Mouse (Mus musculus) liver, adult 2 months (tissue): Measurements from ENCODE around the gene Ppp6r2. TPM values are rescaled to one million over a fixed set of nuclear protein-coding genes. Genes with fewer than 3 reads are reported as not detected.

ENCODE experiments used
- DNase-seq: peaks from one replicate; pipeline ENCODE4 v3.0.0-alpha.2; 2011; ENCODE audit warnings: low read depth, low spot score; ENCODE audit errors: extremely low read depth
- H3K27ac ChIP-seq: fragments of 200-500 bp; replicated peaks from 2 replicates; pipeline ENCODE4 v1.5.1; 2012; ENCODE audit warnings: low read depth, mild to moderate bottlenecking, control low read depth, inconsistent platforms, low read length; ENCODE audit not compliant: insufficient read depth
- H3K27me3 ChIP-seq: fragments of 200-500 bp; 2 replicates; pipeline ENCODE4 v1.6.1; 2012; ENCODE audit warnings: mild to moderate bottlenecking, moderate library complexity, low read length, inconsistent platforms; ENCODE audit not compliant: control insufficient read depth, insufficient read depth
- H3K36me3 ChIP-seq: fragments of 200-500 bp; 2 replicates; pipeline ENCODE4 v1.6.1; 2012; ENCODE audit warnings: low read length, inconsistent platforms; ENCODE audit not compliant: control insufficient read depth, insufficient read depth
- H3K4me1 ChIP-seq: fragments of 200-500 bp; 2 replicates; pipeline ENCODE4 v1.6.1; 2011; ENCODE audit warnings: low read length; ENCODE audit not compliant: control insufficient read depth, insufficient read depth
- H3K4me3 ChIP-seq: fragments of 200-500 bp; 2 replicates; pipeline ENCODE4 v1.5.1; 2011; ENCODE audit warnings: low read depth, mild to moderate bottlenecking, control low read depth, low read length, moderate library complexity; ENCODE audit not compliant: insufficient read depth
- H3K79me2 ChIP-seq: fragments of 200-500 bp; 2 replicates; pipeline ENCODE4 v1.6.1; 2012; ENCODE audit warnings: inconsistent platforms, mild to moderate bottlenecking, low read length, moderate library complexity; ENCODE audit not compliant: control insufficient read depth, insufficient read depth
- H3K9ac ChIP-seq: fragments of 200-500 bp; 2 replicates; pipeline ENCODE4 v1.6.1; 2012; ENCODE audit warnings: low read depth, mild to moderate bottlenecking, control low read depth, inconsistent platforms, low read length
- CTCF ChIP-seq: fragments of 200-500 bp; IDR thresholded peaks from 2 replicates; pipeline ENCODE4 v1.5.1; 2011; ENCODE audit warnings: low read depth, low read length, control low read depth
- POLR2A ChIP-seq: fragments of 200-500 bp; IDR thresholded peaks from 2 replicates; pipeline ENCODE4 v1.6.1; 2011; ENCODE audit warnings: low read length, control low read depth; ENCODE audit not compliant: insufficient read depth; ENCODE audit errors: extremely low read depth
- WGBS: fragments of 180-500 bp; shearing (Covaris S2); methylation state at CpG from one replicate; pipeline ENCODE4 v1.1.7; 2018; 5-methylcytosine and 5-hydroxymethylcytosine counted together
- polyA plus RNA-seq: library from polyadenylated mRNA; depleted of rRNA; stranded (reverse); fragments of >200 nt; gene quantifications from 2 replicates; pipeline ENCODE4 v1.2.3, GENCODE M21; 2012
- total RNA-seq: library from RNA; depleted of rRNA; stranded (reverse); fragments of >200 nt; gene quantifications from 2 replicates; pipeline ENCODE4 v1.2.3, GENCODE M21; 2014

Ppp6r2 gene
- total and polyA plus RNA-seq, 2 experiments, result 43.9 to 115 TPM

GRCm38 (mm10) chr15:89307461-89307860, 96.1 kb downstream of the Ppp6r2 start:
- no peak overlapping the region for H3K27ac ChIP-seq
- TF ChIP-seq CTCF (no peak), POLR2A (no peak)
- no peak overlapping the region for H3K4me3 ChIP-seq
- WGBS, result 90% methylated on average over 13 of the region's 13 CpGs
- H3K36me3 ChIP-seq, result no peaks in the 10 kb centered on the region; the same call in 1 of the 2 replicates
- no peaks in the 10 kb centered on the region; the same call in 1 of the 2 replicates for H3K4me1 ChIP-seq
- no peak for DNase-seq
- no peaks in the 10 kb centered on the region for H3K27me3 ChIP-seq
- peaks cover 40% of the 10 kb centered on the region for H3K79me2 ChIP-seq
- no peak overlapping the region for H3K9ac ChIP-seq

DNA sequence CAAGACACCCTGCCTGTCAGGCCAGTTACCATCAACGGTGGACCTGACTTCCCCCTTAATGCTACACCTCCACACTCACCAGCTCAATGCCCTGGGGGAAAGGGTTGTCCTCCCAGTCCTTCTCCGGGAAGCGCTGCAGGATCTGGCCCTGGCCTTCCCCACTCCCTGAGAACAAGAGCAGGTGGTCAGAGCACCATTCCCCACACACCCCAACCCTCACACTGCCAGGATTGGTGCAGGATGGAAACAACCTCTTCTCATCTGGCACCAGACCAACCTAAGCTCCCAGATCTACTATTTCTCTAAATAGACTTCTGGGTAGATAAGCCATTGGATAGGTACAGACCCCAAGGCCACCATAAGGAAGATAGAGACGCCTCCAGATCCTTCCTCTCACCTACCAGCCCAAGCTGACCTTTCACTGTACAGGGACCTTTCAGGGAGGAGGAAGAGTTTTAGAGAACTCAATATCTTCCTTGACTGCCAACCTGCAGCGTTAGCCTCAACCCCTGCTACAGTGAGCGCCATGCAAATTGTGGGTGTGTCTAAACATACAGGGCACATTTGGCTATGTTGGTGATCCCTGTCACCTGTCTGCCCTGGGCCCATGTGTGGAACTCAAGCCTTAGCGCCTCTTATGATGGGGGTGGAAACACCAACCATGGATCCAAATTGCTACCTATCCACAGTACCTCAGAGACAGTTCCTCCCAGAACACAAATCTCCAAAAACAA, 97.2 kb downstream of the Ppp6r2 start:
- Histone ChIP-seq H3K4me1 (peaks cover 4% of the 10 kb centered on the region), H3K4me3 (no peak overlapping the region), H3K27me3 (no peaks in the 10 kb centered on the region), H3K27ac (no peak overlapping the region), H3K9ac (no peak overlapping the region), H3K79me2 (peaks cover 51% of the 10 kb centered on the region), H3K36me3 (no peaks in the 10 kb centered on the region; the same call in 1 of the 2 replicates)
- 89% methylated on average over 7 of the region's 7 CpGs for WGBS
- DNase-seq, result no peak
- TF ChIP-seq POLR2A (no peak), CTCF (no peak)

DNA sequence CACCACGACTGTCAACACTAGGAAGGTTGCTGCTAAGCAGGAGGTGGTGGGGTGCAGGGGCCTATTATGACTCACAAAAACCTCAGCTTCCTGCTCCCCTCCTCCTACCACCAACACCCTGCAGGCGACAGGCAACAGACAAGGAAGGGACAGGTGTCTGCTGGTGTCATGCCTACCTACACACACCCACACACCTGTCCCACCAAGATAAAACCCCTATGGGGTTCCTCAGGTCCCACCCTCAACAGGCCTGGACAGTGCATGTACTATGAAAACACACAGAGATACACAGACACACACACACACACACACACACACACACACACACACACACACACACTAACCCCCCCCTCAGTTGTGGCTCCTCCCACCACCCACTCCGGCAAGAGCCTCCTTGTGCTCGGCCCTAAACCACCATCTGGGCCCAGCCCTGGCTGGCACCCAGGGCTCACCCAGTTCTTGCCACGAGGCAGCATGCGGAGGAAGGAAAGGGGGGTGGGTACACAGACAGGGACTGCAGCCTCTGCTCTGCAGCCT, 98.7 kb downstream of the Ppp6r2 start:
- no peak for DNase-seq
- no peaks in the 10 kb centered on the region; the same call in 1 of the 2 replicates for H3K36me3 ChIP-seq
- no peaks in the 10 kb centered on the region for H3K27me3 ChIP-seq
- WGBS, result 45% methylated on average over 6 of the region's 6 CpGs
- H3K27ac ChIP-seq, result no peak overlapping the region
- H3K4me1 ChIP-seq, result peaks cover 11% of the 10 kb centered on the region
- peaks cover 65% of the 10 kb centered on the region for H3K79me2 ChIP-seq
- no peak overlapping the region for H3K9ac ChIP-seq
- TF ChIP-seq POLR2A (no peak), CTCF (no peak)
- no peak overlapping the region for H3K4me3 ChIP-seq

DNA sequence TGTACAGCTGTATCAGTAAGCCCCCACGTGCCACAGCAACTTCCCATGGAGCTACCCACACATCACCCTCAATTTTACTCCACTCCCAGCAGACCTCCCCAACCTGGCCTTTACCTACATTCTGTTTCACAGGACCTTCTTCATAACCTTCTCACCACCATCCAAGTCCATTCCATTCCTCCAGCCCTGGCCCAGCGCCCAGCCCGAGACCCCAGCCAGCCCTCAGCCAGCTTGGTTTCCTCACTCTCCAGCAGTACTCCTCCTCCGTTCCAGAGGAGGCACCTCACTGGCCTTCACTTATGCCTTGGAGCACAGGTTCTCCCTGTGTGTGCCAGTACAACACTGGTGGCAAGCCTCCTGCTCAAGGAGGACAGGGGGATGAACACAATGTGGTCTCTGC, 102.0 kb downstream of the Ppp6r2 start:
- H3K79me2 ChIP-seq, result peaks cover 59% of the 10 kb centered on the region
- H3K36me3 ChIP-seq, result no peaks in the 10 kb centered on the region
- 64% methylated on average over 4 of the region's 4 CpGs for whole genome bisulfite sequencing
- no peak overlapping the region for H3K9ac ChIP-seq
- peaks cover 14% of the 10 kb centered on the region for H3K4me1 ChIP-seq
- no peak overlapping the region for H3K27ac ChIP-seq
- TF ChIP-seq CTCF (no peak), POLR2A (no peak)
- H3K4me3 ChIP-seq, result no peak overlapping the region
- H3K27me3 ChIP-seq, result no peaks in the 10 kb centered on the region
- no peak for DNase-seq

DNA sequence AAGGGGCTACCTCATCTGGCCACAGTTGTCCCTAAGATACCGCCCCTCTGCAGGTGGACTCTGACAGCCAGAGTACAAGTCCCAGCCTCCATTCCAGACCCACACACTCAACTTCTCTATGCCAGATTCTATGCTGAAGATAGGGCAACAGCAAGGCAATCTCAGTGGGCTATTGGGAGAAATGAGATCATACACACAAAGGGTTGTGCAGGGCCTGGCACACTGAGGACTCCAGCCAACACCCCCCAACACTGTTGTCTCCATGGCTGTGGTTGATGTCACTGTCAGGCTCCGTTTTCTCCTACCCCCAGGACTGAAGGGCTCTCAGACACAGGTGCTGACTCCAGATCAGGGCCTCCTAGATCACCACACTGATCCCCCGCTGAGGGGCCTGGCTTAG, 102.8 kb downstream of the Ppp6r2 start:
- Histone ChIP-seq H3K4me1 (peaks cover 14% of the 10 kb centered on the region), H3K27ac (no peak overlapping the region), H3K4me3 (peak overlapping the region; percentile 96), H3K36me3 (no peaks in the 10 kb centered on the region), H3K27me3 (no peaks in the 10 kb centered on the region), H3K79me2 (peaks cover 52% of the 10 kb centered on the region), H3K9ac (peak overlapping the region; percentile 97)
- TF ChIP-seq POLR2A (no peak), CTCF (no peak)
- 27% methylated on average over 3 of the region's 3 CpGs for WGBS
- DNase-seq, result no peak

- H3K79me2 ChIP-seq, result peaks cover 48% of the 10 kb centered on the region
- under 1% methylated on average over 58 of the region's 58 CpGs for WGBS
- H3K9ac ChIP-seq, result peak overlapping the region; percentile 97
- H3K4me3 ChIP-seq, result peak overlapping the region; percentile 96
- no peak for DNase-seq
- TF ChIP-seq POLR2A (no peak), CTCF (no peak)
- H3K4me1 ChIP-seq, result peaks cover 14% of the 10 kb centered on the region
- no peaks in the 10 kb centered on the region for H3K27me3 ChIP-seq
- H3K36me3 ChIP-seq, result no peaks in the 10 kb centered on the region
- 0 out of 2 replicates have a peak overlapping the region, but pooled peaks have one; percentile 26 for H3K27ac ChIP-seq
Measured at GRCm38 (mm10) chr15:89314511-89315189, 103.3 kb downstream of the Ppp6r2 start.
